Mouse (Mus musculus) right cerebral cortex, postnatal 25 days (tissue): ENCODE results near the gene Inka2.

Experiments used
- DNase-seq: peaks from one replicate; pipeline ENCODE4 v3.0.0; 2022

Inka2 gene

DNA sequence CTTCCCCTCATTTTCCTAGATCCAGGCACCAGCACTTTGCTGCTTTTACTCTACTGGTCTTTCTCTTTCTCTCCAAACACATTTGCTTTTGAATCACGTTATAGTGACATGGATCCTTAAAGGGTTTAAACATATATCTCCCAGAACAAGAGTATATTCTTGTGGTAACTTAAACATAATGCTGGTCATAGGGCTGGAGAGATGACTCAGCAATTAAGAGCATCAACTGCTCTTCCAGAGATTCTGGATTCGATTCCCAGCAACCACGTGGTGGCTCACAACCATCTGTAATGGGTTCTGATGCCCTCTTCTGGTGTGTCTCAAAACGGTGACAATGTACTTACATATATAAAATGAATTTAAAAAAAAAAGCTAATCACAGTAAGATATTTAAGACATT lies 28.0 kb downstream of the Inka2 start:
- DNase-seq, result no peak

DNA sequence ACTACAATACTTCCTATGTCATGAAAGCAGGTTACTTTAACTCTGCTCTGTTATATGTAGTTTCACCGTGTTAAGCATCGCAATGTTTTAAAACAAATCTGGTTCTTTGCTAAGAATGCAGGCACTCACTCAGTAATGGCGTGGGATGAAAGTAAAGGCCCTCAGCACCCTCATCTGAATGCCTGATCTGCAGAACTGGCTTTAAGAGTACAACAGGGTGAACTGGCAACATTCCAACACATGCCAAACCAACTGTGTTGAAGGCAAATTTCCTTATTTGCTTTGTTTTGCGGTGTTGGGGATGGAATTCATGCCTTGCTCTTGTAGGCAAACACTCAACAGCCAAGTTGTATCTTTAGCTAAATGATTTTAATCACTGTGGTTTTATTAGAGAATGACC lies 29.1 kb downstream of the Inka2 start:
- DNase-seq, result no peak

DNA sequence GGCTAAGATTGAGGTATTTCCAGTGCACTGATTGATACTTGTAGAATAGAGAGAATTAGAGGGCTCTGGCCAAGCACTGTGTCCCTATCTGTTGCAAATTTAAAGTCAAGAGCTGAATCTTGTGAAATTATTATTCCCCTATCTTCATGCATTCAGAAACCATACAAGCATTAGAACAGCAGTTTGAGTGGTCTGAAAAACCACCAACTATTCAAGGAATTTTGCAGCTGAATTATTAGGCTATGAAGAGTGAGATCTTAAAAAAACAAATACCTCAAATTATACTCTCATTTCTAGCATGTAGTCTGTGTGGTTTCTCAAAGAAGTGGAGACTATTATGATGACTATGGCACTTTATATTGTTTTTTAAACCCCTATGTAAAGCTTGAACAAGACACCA lies 30.9 kb downstream of the Inka2 start:
- no peak for DNase-seq

DNA sequence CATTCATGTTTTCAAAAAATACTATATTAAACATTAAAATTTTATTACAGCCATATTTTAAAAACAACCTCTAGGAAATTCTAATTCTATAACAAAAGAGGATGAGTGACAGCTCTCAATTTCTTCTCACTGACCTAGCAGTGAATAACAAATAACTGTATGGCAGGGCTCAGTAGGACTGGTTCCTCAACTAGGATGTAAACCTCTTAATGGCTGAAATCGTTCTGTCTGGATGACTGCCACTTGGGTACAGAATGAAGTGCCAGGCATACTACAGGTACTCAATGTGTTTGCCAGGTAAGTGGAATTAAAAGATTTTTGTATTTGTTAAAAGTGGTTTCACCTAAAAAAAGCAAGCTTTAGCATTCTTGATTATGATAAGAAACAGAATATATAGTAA lies 31.7 kb downstream of the Inka2 start:
- DNase-seq, result no peak

DNA sequence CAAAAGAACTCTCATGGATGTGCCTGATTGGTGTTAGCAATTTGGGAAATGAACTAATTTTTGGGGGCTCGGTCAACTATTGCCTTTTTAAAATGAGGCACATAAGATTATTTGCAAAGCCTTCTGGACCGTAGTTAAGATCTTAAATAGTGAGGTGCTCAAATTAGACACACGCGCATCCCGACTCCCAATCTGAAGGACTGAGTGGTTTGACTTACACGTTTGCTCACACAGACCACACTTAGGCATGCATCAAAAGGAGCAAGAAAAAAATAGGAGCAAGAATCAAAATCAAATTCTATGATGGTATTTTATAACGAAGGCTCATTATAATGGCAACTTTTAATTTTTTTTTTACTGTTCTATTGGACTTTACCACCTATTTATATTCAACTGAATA lies 32.7 kb downstream of the Inka2 start:
- DNase-seq, result no peak

DNA sequence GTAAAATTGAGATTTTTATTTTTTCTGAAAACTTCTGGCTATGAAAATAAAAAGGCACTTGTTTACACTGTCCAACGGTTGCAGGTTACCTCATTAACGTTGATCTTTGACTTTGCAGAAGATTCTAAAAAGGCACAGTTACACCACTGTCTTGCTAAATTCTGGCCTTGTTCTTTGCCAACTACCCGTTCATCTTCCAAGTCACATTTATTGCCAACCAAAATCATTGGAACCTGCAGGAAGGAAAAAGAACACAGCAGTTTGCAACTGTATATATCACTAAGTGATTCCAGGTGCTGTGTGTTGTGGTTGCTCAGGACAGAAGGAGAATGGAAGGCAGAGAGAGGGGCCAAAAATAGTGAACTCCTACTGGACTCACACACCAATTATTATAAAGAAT lies 33.3 kb downstream of the Inka2 start:
- no peak for DNase-seq

DNA sequence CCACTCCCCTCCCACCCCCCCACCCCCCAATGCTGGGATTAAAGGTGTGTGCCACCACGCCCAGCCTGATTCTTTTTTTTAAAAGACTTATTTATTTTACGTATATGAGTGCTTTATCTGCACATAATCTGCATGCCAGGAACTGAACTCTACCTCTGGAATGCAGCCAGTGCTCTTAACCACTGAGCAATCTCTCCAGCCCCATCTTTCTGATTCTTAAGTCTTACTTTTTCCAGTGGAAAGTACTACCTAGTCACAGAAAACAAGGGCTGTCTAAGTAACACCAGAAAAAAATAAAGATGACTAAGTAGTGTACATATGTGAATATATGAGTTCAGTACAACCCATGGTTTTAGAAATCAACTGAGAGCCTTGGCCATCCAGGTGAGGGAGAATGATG lies 42.1 kb downstream of the Inka2 start:
- DNase-seq, result no peak

DNA sequence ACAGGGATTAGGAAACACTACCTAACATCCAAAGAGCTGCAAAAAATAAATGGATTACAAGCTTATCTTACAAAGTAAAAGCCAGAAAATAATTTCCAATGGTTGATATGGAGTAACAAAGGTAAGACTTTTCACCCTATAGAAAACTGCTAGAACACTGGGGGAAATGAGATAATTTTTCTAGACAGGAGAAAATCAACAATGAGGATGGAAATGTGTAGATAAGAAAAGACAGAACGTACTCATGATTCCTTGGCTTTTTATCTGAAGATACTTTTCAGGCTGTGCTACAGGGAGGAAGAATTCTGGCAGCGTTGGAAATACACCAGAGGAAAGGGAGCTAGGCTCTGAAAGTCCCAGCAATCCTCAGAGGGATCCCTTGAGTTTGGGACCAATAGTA lies 46.4 kb downstream of the Inka2 start:
- no peak for DNase-seq

DNA sequence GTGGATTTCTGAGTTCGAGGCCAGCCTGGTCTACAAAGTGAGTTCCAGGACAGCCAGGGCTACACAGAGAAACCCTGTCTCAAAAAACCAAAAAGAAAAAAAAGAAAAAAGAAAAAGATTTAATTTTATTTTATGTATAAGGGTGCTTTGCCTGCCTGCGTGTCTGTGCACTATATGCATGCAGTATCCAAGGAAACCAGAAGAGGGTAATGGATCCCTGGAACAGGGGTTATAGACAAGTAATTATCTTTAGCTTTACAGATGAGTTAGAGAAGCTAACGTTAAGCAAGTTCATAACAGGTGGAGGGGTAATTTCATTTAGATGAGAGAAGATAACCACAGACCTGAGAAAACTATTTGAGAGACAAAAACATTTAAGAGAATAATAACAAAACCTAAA lies 49.8 kb downstream of the Inka2 start:
- DNase-seq, result no peak

DNA sequence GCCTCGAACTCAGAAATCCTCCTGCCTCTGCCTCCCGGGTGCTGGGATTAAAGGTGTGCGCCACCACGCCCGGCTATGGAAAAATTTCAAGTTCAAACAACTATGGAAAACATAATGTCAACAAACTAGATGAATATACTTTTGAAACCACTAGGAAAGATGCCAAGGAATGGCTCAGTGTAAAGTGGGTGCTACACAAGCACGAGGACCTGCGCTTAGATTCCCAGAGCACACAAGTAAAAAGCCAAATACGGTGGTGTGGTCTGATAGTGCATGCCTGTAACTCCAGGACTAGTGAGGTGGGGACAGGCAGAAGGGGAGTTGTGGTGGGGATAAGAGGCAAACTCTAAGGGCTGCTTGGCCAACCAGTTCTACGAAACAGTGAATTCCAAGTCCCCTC lies 50.7 kb downstream of the Inka2 start:
- DNase-seq, result no peak

DNA sequence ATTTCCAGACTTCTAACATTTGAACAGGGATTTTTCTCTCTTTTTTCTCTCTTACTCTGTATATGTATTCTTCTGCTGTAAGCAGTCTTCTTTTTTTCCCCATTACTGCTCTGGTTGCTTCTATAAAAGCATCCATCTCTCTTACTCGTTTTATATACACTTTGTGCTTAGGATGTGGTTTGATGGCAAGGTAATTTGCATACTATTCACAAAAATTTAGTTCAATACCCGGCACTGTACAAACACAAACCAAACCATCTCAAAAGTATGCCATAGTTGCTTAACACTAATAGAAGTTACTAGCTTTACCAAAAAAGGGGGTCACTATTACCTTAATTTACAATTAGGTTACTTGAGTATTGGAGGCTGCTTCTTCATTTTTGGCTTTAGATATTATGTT lies 52.1 kb downstream of the Inka2 start:
- no peak for DNase-seq

DNA sequence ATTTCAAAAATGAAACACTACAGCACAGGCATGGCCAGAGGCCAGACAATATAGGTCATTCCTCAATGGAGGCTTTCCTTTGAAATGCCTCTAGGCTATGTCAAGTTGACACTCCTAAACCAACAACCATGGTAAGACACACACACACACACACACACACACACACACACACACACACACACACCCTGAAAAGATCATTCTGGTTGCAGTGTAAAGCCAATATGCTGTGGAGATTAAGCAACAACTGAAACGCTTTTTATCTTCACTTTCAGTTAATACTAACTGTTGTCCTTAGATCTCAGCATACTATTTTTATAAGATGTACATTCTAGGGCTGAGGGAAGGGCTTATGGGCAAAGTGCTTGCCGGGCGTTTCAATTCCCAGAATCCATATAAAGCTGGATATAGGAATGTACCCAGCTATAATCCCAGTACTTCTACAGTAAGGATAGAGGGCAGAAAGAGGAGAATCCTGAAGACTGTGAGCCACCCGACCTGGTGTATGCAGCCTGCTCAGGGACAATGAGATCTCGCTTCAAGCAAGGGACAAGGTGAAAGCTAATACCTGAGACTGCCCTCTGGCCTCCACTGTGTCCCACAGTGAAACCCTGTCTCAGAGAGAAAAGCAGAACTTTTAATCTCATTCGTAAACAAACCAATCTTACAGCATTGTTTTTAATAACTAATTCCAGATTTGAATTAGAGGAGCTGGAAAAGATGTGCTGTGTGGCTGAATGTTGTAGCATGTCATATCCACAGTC lies 53.1 kb downstream of the Inka2 start:
- DNase-seq, result no peak

DNA sequence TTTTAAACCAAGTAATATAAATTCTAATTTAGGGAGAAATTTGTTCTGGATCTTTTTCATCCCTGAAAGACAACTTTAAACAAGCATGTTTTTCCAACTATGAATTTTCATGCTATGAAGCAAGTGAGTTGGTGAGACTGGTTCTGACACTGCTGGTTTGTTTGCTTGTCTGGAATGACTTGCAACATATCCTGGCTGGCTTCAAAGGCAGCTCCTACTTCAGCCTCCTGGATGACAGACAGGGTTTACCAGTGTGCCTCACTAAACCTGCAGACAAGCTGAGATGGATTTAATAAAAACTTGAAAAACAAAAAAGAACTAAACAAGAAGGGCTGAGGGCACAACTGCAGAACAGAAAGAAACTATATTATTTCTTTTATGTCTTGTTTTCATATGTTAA lies 53.7 kb downstream of the Inka2 start:
- no peak for DNase-seq

DNA sequence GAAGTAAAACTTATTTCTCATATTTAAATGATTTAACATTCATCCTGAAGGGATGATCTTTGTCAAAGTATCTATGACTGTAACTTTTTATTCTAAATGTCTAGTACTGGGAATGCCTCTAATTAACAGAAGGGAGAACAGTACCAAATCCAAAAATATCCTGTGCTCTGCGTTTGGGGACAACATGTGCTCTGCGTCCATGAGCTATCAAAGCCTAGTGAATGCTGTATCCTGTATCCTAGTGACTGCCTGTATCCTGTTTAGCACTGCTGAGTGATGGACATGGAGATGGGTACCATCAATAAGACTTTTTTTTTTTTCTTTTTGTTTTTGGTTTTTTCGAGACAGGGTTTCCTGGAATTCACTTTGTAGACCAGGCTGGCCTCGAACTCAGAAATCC lies 54.3 kb downstream of the Inka2 start:
- no peak for DNase-seq

DNA sequence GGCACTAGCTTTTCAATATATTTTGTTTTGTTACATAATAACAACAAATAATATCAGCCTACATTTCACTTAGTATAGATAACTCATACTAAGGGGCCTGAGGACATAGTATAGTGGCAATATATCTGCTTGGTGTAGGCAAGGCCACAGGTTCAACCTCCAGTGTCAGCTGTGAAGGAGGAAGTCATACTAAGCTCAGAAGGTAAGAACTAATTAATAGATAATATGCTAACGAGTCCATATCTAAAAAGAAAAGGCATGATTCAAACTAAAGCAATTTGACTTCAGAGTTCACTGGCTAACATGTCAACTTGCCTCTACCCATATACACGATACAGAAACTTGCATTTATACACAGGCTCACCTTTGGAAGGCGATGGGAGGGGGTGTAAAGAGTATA lies 55.7 kb downstream of the Inka2 start:
- no peak for DNase-seq

DNA sequence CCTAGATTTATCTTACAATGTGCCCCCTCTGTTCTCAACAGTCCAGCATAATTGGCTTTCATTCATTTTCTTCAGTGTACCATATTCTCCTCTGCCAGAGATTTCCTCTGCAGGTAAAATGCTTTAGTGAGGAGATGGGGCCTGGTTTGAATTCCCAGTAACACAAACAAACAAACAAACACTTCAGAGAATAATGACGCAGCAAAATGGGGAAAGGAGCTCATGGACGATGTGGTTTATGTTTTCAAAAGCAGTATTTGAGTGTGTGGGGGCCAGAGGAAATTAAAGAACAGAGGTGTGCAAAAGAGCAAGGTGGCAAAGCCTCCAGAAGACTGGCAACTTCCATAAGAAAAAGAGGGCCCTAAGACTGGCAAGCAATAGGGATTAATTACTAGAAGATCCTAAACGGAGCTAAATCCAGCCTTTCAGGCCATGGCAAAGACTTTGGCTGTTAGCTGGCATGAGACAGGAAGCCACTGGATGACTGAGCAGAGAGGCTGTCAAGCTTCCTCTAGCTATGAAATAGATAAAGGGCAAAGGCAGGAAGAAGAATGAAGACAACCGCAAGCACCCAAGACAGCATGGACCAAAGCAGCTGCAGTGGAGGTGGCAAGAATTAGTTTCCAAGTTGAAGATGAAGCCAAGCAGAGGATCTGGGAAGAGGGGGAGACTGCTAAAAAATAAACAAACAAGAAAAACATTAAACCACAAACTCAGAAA lies 58.9 kb downstream of the Inka2 start:
- no peak for DNase-seq

DNA sequence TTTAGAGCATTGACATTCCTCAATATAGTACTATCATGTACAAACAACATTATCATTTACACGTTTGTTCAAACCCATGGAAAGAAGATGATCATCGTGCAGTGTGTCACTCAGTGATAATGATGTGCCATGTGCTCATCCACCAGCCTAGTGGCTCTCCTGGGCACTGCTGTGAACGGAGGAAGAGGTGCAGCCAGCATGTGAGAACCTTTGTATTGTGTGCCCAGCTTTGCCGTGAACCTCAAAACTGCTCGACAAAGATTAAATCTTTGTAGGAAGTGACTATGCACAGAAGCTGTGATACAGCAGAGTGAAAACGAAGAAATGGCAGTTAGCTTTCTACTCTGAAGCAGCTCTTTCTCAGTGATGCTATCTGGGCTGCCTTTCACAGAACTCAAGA lies 64.1 kb downstream of the Inka2 start:
- DNase-seq, result no peak

DNA sequence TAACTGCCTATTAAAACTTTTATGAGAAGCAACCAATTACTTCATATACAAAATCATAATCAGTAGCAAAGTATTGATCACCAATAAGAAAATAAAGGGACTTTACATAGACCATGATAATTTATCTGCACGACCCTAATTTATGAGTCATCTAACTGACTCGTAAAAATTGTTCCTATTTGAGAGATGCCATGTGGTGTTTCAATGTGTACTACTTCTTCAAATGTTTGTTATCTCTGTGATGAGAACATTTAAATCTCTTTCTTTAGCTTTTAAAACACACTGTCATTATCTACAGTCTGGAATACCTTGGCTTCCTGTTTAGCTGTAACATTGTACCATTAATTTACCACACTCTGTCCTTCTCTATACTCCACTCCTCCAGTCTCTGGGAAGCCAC lies 65.0 kb downstream of the Inka2 start:
- no peak for DNase-seq
